Mouse (Mus musculus) thymus, postnatal 14 days (tissue): ENCODE results near the gene Tor2a.
A peak's percentile ranks its signal among the peaks of the same experiment; 100 is the strongest.

Experiments
- DNase-seq: peaks from one replicate; pipeline ENCODE4 v3.0.0; 2021

Tor2a gene

GRCm38 (mm10) chr2:32757056-32757845, at the start of gene Tor2a:
Gene Tor2a, plus strand, starts transcription at chr2:32757234.
- peak; percentile 99 for DNase-seq

GRCm38 (mm10) chr2:32708643-32709042, 48.4 kb upstream of the Tor2a start:
- DNase-seq: peak; percentile 81

- no peak for DNase-seq
These were observed 47.4 kb upstream of the Tor2a start for GRCm38 (mm10) chr2:32709521-32710137.

- no peak for DNase-seq
These were observed 46.6 kb upstream of the Tor2a start for GRCm38 (mm10) chr2:32710425-32710824.

- DNase-seq: no peak
These were observed 45.6 kb upstream of the Tor2a start for GRCm38 (mm10) chr2:32711301-32712056.

GRCm38 (mm10) chr2:32712108-32712551, 44.9 kb upstream of the Tor2a start:
- DNase-seq: peak; percentile 77

- peak; percentile 97 for DNase-seq
These were observed 44.5 kb upstream of the Tor2a start for GRCm38 (mm10) chr2:32712586-32712933.

GRCm38 (mm10) chr2:32712934-32713817, 43.9 kb upstream of the Tor2a start, which contains the start of gene Cdk9:
Gene Cdk9, minus strand, starts transcription at chr2:32713076.
- DNase-seq: peak; percentile 94

- DNase-seq: peak; percentile 41
These were observed 42.7 kb upstream of the Tor2a start for GRCm38 (mm10) chr2:32714117-32714986.

GRCm38 (mm10) chr2:32714987-32715425, 42.0 kb upstream of the Tor2a start:
- DNase-seq: no peak

GRCm38 (mm10) chr2:32718761-32719160, 38.3 kb upstream of the Tor2a start:
- no peak for DNase-seq

- no peak for DNase-seq
These were observed 37.0 kb upstream of the Tor2a start for GRCm38 (mm10) chr2:32720053-32720452.

GRCm38 (mm10) chr2:32720681-32721229, 36.3 kb upstream of the Tor2a start, which contains the start of gene Sh2d3c:
Gene Sh2d3c, plus strand, starts transcription at chr2:32721055.
- peak; percentile 75 for DNase-seq

- peak; percentile 60 for DNase-seq
These were observed 35.0 kb upstream of the Tor2a start for GRCm38 (mm10) chr2:32722046-32722445.

GRCm38 (mm10) chr2:32722581-32722980, 34.5 kb upstream of the Tor2a start:
- DNase-seq: no peak

GRCm38 (mm10) chr2:32724149-32724548, 32.9 kb upstream of the Tor2a start:
- no peak for DNase-seq

- peak; percentile 67 for DNase-seq
These were observed 31.9 kb upstream of the Tor2a start for GRCm38 (mm10) chr2:32724832-32725790.

- DNase-seq: peak; percentile 81
These were observed 29.6 kb upstream of the Tor2a start for GRCm38 (mm10) chr2:32727435-32727834.

GRCm38 (mm10) chr2:32728463-32728862, 28.6 kb upstream of the Tor2a start:
- peak; percentile 32 for DNase-seq

GRCm38 (mm10) chr2:32729547-32729946, 27.5 kb upstream of the Tor2a start:
- no peak for DNase-seq
